Mouse (Mus musculus) frontal cortex, postnatal 25 days (tissue): ENCODE measurements around the gene Arhgap44.

Experiments used
- DNase-seq, 2 experiments: peaks; one replicate each; pipeline ENCODE4 v3.0.0; 2022; ENCODE audit warnings: low spot score in 2 of 2

The Arhgap44 gene

GRCm38 (mm10) chr11:65088451-65089222 lies 74.1 kb downstream of the Arhgap44 start:
- DNase-seq: no peak

GRCm38 (mm10) chr11:65080761-65081160 lies 82.0 kb downstream of the Arhgap44 start:
- no peak for DNase-seq

- no peak for DNase-seq
Measured at GRCm38 (mm10) chr11:65080274-65080673, 82.5 kb downstream of the Arhgap44 start.

- DNase-seq: no peak
Measured at GRCm38 (mm10) chr11:65069609-65070008, 93.2 kb downstream of the Arhgap44 start.

- no peak for DNase-seq
Measured at GRCm38 (mm10) chr11:65069051-65069450, 93.7 kb downstream of the Arhgap44 start.

- DNase-seq: no peak
Measured at GRCm38 (mm10) chr11:65065201-65065600, 97.6 kb downstream of the Arhgap44 start.

GRCm38 (mm10) chr11:65061437-65061836 lies 101.3 kb downstream of the Arhgap44 start:
- no peak for DNase-seq

- DNase-seq: no peak
Measured at GRCm38 (mm10) chr11:65059531-65059930, 103.2 kb downstream of the Arhgap44 start.

GRCm38 (mm10) chr11:65058224-65058908 lies 104.4 kb downstream of the Arhgap44 start:
- no peak for DNase-seq

GRCm38 (mm10) chr11:65055596-65055995 lies 107.2 kb downstream of the Arhgap44 start:
- DNase-seq: no peak

- DNase-seq: no peak
Measured at GRCm38 (mm10) chr11:65054216-65054615, 108.5 kb downstream of the Arhgap44 start.

- no peak for DNase-seq
Measured at GRCm38 (mm10) chr11:65050819-65051218, 111.9 kb downstream of the Arhgap44 start.

- no peak for DNase-seq
Measured at GRCm38 (mm10) chr11:65049090-65049489, 113.7 kb downstream of the Arhgap44 start.

- no peak for DNase-seq
Measured at GRCm38 (mm10) chr11:65040556-65040955, 122.2 kb downstream of the Arhgap44 start.

GRCm38 (mm10) chr11:65039517-65040095 lies 123.2 kb downstream of the Arhgap44 start:
- DNase-seq: no peak

- no peak for DNase-seq
Measured at GRCm38 (mm10) chr11:65038996-65039395, 123.8 kb downstream of the Arhgap44 start.

- no peak for DNase-seq
Measured at GRCm38 (mm10) chr11:65032221-65032620, 130.5 kb downstream of the Arhgap44 start.

GRCm38 (mm10) chr11:65030201-65030600 lies 132.6 kb downstream of the Arhgap44 start:
- DNase-seq: no peak

- DNase-seq: no peak
Measured at GRCm38 (mm10) chr11:65028049-65028448, 134.7 kb downstream of the Arhgap44 start.

- no peak for DNase-seq
Measured at GRCm38 (mm10) chr11:65022771-65023170, 140.0 kb downstream of the Arhgap44 start.

GRCm38 (mm10) chr11:65020744-65021143 lies 142.0 kb downstream of the Arhgap44 start:
- DNase-seq: no peak

GRCm38 (mm10) chr11:65016754-65017153 lies 146.0 kb downstream of the Arhgap44 start:
- DNase-seq: no peak

- no peak for DNase-seq
Measured at GRCm38 (mm10) chr11:65013906-65014305, 148.9 kb downstream of the Arhgap44 start.
